Mouse (Mus musculus) brain, embryonic 14.5 days (tissue): ENCODE results near the gene Slit2. TPM values are rescaled to one million over a fixed set of nuclear protein-coding genes. Genes with fewer than 3 reads are reported as not detected.

Experiments used
- DNase-seq: peaks from one replicate; pipeline ENCODE4 v3.0.0-alpha.2; 2011; ENCODE audit warnings: low read depth
- CTCF ChIP-seq: fragments of 200-500 bp; IDR thresholded peaks from 2 replicates; pipeline ENCODE4 v1.5.1; 2012; ENCODE audit warnings: inconsistent platforms, mild to moderate bottlenecking, moderate library complexity, borderline replicate concordance; ENCODE audit not compliant: insufficient read depth, insufficient read length; ENCODE audit errors: extremely low read depth
- POLR2A ChIP-seq: fragments of 200-500 bp; IDR thresholded peaks from 2 replicates; pipeline ENCODE4 v1.6.1; 2012; ENCODE audit warnings: mild to moderate bottlenecking, inconsistent platforms, borderline replicate concordance; ENCODE audit not compliant: poor library complexity, insufficient read depth, insufficient read length, severe bottlenecking; ENCODE audit errors: extremely low read depth
- polyA plus RNA-seq: library from polyadenylated mRNA; depleted of rRNA; stranded (reverse); fragments of >200 nt; gene quantifications from 2 replicates; pipeline ENCODE4 v1.2.3, GENCODE M21; 2012

The Slit2 gene
- polyA plus RNA-seq, 1 experiment = 31.8 TPM

DNA sequence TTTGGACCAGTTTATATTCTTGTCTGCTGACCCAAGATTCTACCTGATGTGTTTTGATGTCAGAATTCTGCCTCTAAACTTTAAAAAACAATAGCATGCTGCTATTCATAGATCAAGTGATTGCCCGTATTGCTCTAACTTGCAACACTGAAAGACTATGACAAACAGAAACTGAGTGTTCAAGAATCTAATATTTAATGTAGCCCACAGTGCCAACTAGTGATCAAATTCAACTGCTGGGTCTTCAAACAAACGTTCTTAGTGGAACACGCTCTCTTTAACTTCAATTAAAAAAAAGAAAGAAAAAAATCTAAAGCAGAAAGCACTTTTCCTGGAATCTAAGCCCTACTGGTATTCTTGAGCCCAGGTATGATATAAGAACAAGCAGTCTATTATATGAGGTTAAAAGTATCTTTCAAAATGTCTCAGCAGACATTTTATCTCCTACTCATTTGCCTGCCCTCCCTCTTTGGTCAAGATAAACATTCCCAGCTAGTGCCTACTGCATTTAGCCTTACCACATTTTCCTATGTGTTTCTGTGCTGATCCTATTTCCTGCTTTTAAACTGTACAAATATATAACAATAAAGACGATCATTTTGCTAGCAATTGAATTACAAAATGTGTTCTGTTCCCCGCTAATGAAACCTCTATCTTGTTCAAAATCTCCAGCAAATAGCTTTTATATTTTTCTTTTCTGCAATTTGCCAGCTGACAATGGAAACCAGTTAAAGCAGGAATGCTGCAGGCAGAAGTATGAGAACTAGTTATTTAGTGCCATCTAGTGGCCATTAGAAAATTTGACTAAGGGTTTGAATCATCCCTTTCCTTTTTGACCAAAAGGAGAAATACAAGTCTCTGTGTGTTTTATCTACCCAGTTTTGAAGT, 362.4 kb downstream of the Slit2 start:
- peak; percentile 86 for DNase-seq

DNA sequence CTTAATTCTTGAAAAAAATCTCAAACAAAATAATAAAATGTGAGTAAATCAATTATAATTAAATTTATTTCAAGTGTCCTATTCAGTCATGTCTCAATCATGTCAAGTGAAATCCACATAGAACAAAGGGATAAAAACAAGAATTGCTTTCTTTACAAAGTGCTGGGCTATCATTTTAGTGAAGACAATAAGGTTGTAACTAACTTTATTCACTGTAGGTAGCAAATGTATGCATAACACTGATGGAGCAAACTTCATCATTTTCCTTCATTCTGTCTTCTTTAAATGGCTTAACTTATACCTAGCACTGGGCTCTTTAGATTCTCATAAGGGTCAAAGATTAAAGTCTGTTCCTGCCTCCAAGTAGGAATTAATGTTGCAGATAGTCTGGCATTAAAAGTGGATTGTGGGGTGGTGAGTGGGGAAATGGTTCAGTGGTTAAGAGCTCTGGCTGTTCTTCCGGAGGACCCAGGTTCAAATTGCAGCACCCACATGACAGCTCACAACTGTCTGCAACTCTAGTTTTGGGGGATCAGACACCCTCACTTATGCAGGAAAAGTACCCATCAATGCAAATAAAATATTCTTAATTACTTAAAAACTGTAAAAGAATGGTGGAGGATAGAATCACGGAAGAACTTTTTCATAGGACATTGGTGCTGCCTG, 363.2 kb downstream of the Slit2 start:
- DNase-seq = no peak
- TF ChIP-seq CTCF (no peak), POLR2A (no peak)

More for the DNA sequence above, 362.4 kb downstream of the Slit2 start:
- TF ChIP-seq CTCF (peak; percentile 19; the same call in 1 of the 2 replicates), POLR2A (no peak)

DNA sequence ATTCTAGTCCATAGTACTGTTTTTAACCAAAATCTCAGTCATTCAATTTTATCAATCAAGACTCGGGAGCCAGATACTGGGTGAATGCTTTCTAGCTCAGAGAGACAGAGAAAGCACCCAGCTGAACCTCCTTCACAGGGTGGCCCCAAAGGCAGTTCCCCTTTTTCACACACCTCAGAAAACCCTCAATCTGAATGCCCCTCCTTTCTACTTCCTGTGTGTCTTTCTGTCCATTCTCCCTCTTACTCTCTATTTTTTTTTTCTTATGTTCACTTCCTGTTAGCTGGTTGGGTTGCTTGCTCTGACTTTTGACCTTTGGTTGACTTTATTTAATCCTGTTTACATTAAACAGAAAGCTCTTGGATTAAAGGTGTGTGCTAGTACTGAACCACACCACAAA, 366.4 kb downstream of the Slit2 start:
- TF ChIP-seq POLR2A = no peak
- no peak for TF ChIP-seq CTCF
- no peak for DNase-seq
